Mouse (Mus musculus) liver, embryonic 16.5 days (tissue): ENCODE measurements at regions not wholly inside any gene's neighbourhood (a gene's known extent, or its start where the extent isn't known, plus 50 kb on each side); places are given as distances from the start of the nearest gene placed in this dataset.
A peak's percentile ranks its signal among the peaks of the same experiment; 100 is the strongest.
"Not testable (repeated sequence)": the region's sequence is repeated elsewhere in the genome, so short reads cannot be mapped to it uniquely, and the experiment has no call there.

ENCODE experiments used
- ATAC-seq: fragments of 200-750 bp; cut with Nextera tagmentation; 2 replicates; pipeline ENCODE4 v1.8.0; 2017; ENCODE audit warnings: low read depth, mild to moderate bottlenecking, moderate number of reproducible peaks, moderate library complexity
- H3K27ac ChIP-seq: fragments of 300-500 bp; sonication (generic); 2 replicates; pipeline ENCODE4 v1.5.1; 2014; ENCODE audit warnings: mild to moderate bottlenecking, low read length
- H3K27me3 ChIP-seq: fragments of 300-500 bp; sonication (generic); 2 replicates; pipeline ENCODE4 v1.6.1; 2014; ENCODE audit warnings: low read depth, low read length, mixed read lengths; ENCODE audit not compliant: control insufficient read depth, insufficient read depth
- H3K36me3 ChIP-seq: fragments of 300-500 bp; sonication (generic); 2 replicates; pipeline ENCODE4 v1.6.1; 2014; ENCODE audit warnings: mild to moderate bottlenecking; ENCODE audit not compliant: control insufficient read depth, insufficient read depth
- H3K4me1 ChIP-seq: fragments of 300-500 bp; sonication (generic); 2 replicates; pipeline ENCODE4 v1.6.1; 2014; ENCODE audit warnings: low read depth, low read length, mixed read lengths; ENCODE audit not compliant: control insufficient read depth
- H3K4me2 ChIP-seq: fragments of 300-500 bp; sonication (generic); 2 replicates; pipeline ENCODE4 v1.6.1; 2014; ENCODE audit warnings: low read depth, low read length, mixed read lengths
- H3K4me3 ChIP-seq: fragments of 300-500 bp; sonication (generic); 2 replicates; pipeline ENCODE4 v1.5.1; 2014; ENCODE audit warnings: low read depth, mild to moderate bottlenecking, low read length
- H3K9ac ChIP-seq: fragments of 300-500 bp; sonication (generic); 2 replicates; pipeline ENCODE4 v1.6.1; 2014; ENCODE audit warnings: low read depth, low read length
- H3K9me3 ChIP-seq: fragments of 300-500 bp; sonication (generic); replicated peaks from 2 replicates; pipeline ENCODE4 v1.6.1; 2016; ENCODE audit warnings: low read length; ENCODE audit not compliant: control insufficient read depth
- WGBS: fragments of 180-500 bp; shearing (Covaris S2); extraction: QIAGEN DNeasy Blood & Tissue Kit; methylation state at CpG from one replicate; pipeline ENCODE4 v1.1.7; 2014; ENCODE audit not compliant: insufficient replicate concordance; 5-methylcytosine and 5-hydroxymethylcytosine counted together

DNA sequence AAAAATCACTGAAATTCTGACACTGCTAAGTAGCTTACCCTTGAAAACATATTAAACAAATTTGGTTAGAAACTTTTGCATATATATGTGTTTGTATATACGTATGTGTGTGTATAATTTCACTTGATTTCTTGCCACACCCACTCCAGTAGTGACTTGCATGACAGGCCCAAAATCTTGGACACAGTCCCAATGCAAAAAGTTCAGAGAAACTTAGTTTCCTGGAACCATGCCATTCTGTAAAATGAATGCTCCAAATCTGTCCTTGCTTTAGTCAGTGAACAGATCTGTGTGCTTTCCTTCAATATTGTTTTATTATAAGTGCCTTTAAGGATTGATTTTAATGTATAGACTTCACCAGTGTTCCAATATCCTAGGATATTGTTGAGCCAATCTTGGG is 344.0 kb downstream of the Pom121l12 start:
- ATAC-seq, result no peak
- Histone ChIP-seq H3K27ac (no peak overlapping the region), H3K9ac (no peak overlapping the region), H3K36me3 (no peaks in the 10 kb centered on the region), H3K4me2 (no peak overlapping the region), H3K4me1 (no peaks in the 10 kb centered on the region), H3K4me3 (no peak overlapping the region), H3K9me3 (no peaks in the 10 kb centered on the region), H3K27me3 (no peaks in the 10 kb centered on the region)
- 31% methylated on average over 1 of the region's 1 CpGs for WGBS

GRCm38 (mm10) chr11:14943451-14943850 is 344.4 kb downstream of the Pom121l12 start:
- H3K27ac ChIP-seq, H3K36me3 ChIP-seq, H3K9me3 ChIP-seq, H3K4me2 ChIP-seq, H3K4me1 ChIP-seq, H3K9ac ChIP-seq, H3K27me3 ChIP-seq, H3K4me3 ChIP-seq, ATAC-seq: not testable (repeated sequence)

GRCm38 (mm10) chr11:14957650-14958049 is 358.6 kb downstream of the Pom121l12 start:
- Histone ChIP-seq H3K4me1 (no peaks in the 10 kb centered on the region), H3K9ac (no peak overlapping the region), H3K4me2 (no peak overlapping the region), H3K27me3 (no peaks in the 10 kb centered on the region), H3K36me3 (no peaks in the 10 kb centered on the region), H3K9me3 (no peaks in the 10 kb centered on the region), H3K27ac (no peak overlapping the region), H3K4me3 (no peak overlapping the region)
- ATAC-seq, result no peak
- WGBS, result 68% methylated on average over 1 of the region's 1 CpGs

DNA sequence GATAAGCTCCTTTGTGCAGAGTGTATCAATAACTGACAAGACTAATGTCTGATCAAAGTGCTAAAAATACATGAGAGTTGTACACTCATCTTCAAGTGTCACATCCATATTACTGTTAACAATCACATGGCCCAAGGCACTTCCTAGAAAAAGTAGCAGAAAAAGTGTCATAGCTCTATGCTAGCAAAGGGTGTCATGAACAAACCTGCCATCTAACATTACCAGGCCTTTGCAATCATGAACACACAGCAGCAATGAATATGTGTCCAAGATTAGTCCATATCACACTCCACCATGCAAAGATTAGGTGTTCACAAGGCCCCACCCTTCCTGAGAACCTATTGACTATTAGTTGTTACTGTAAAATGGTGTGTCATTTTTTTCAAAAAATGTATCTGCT is 359.6 kb downstream of the Pom121l12 start:
- peak; percentile 62; the same call in 1 of the 2 replicates for ATAC-seq
- Histone ChIP-seq H3K4me2 (no peak overlapping the region), H3K4me3 (no peak overlapping the region), H3K9me3 (no peaks in the 10 kb centered on the region), H3K27me3 (no peaks in the 10 kb centered on the region), H3K9ac (no peak overlapping the region), H3K4me1 (no peaks in the 10 kb centered on the region), H3K27ac (no peak overlapping the region), H3K36me3 (no peaks in the 10 kb centered on the region)
